Mouse (Mus musculus) MEL (cell line): ENCODE measurements at regions not wholly inside any gene's neighbourhood (a gene's known extent, or its start where the extent isn't known, plus 50 kb on each side); places are given as distances from the start of the nearest gene placed in this dataset.

ENCODE experiments used
- BHLHE40 ChIP-seq: IDR thresholded peaks from 2 replicates; pipeline ENCODE4 v1.6.1; 2012; ENCODE audit warnings: low read depth, mild to moderate bottlenecking, inconsistent platforms, low read length, improper control_type of control experiment, borderline replicate concordance
- CHD1 ChIP-seq: IDR thresholded peaks from 2 replicates; pipeline ENCODE4 v1.6.1; 2012; ENCODE audit warnings: low read depth, mild to moderate bottlenecking, inconsistent platforms, low read length, improper control_type of control experiment
- CHD2 ChIP-seq: IDR thresholded peaks from 2 replicates; pipeline ENCODE4 v1.6.1; 2011; ENCODE audit warnings: low read length, improper control_type of control experiment
- CTCF ChIP-seq, 3 experiments: IDR thresholded peaks in 2 of 3; conservative IDR thresholded peaks in 1 of 3; 2 replicates each; pipeline ENCODE4 v1.5.1; 2011 to 2012; ENCODE audit warnings: low read length in 3 of 3, low read depth in 2 of 3, mild to moderate bottlenecking in 2 of 3, improper control_type of control experiment in 1 of 3, inconsistent platforms in 1 of 3, mixed read lengths in 1 of 3, moderate library complexity in 1 of 3; ENCODE audit not compliant: control insufficient read depth in 1 of 3, insufficient read depth in 1 of 3, poor library complexity in 1 of 3, severe bottlenecking in 1 of 3
- EP300 ChIP-seq, 2 experiments: IDR thresholded peaks; 2 replicates each; pipeline ENCODE4 v1.6.1; 2011; ENCODE audit warnings: improper control_type of control experiment in 2 of 2, low read length in 2 of 2, low read depth in 1 of 2, mild to moderate bottlenecking in 1 of 2
- MAFK ChIP-seq: IDR thresholded peaks from 2 replicates; pipeline ENCODE4 v1.6.1; 2011; ENCODE audit warnings: low read depth, mild to moderate bottlenecking, low read length, improper control_type of control experiment, borderline replicate concordance
- MYB ChIP-seq: IDR thresholded peaks from 2 replicates; pipeline ENCODE4 v1.6.1; 2011; ENCODE audit warnings: mild to moderate bottlenecking, low read depth, low read length, improper control_type of control experiment
- POLR2A ChIP-seq, 2 experiments: IDR thresholded peaks; 2 replicates each; pipeline ENCODE4 v1.6.1; 2011 to 2012; ENCODE audit warnings: low read length in 2 of 2, mild to moderate bottlenecking in 2 of 2, control low read depth in 1 of 2, improper control_type of control experiment in 1 of 2, low read depth in 1 of 2, moderate library complexity in 1 of 2; ENCODE audit not compliant: control insufficient read depth in 1 of 2, insufficient read depth in 1 of 2, poor library complexity in 1 of 2
- ZC3H11A ChIP-seq: IDR thresholded peaks from 2 replicates; pipeline ENCODE4 v1.6.1; 2012; ENCODE audit warnings: low read depth, mild to moderate bottlenecking, inconsistent platforms, low read length, improper control_type of control experiment
- ZMIZ1 ChIP-seq: IDR thresholded peaks from 2 replicates; pipeline ENCODE4 v1.6.1; 2012; ENCODE audit warnings: low read depth, mild to moderate bottlenecking, inconsistent platforms, low read length, improper control_type of control experiment, moderate library complexity

DNA sequence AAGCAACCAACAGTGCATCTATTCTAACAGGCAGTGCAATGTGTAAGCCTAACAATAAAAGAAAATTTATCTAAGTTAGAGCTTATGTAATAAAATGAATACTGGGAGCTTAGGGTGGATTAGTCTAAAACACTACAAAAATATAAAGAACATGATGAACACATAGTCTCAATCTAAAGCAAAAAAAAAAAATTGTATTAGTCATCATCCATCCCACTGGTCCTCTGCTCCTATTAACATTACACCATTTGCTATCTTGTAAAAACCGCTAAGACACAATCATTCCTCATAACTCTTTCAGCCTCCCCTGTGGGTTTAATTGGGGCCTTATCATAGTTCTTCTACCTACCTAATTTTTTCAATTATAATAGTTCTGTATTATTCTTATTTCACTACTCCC lies 539.9 kb upstream of the Rag2 start:
- TF ChIP-seq EP300 (IDR thresholded peaks at IDR 0.05; ENCODE audit: low read depth in 1 of 2, low read length in 2 of 2): no peak
- TF ChIP-seq BHLHE40: no peak
- no peak for TF ChIP-seq POLR2A (IDR thresholded peaks at IDR 0.05; ENCODE audit: control insufficient read depth in 1 of 2, insufficient read depth in 1 of 2, low read depth in 1 of 2, low read length in 2 of 2, poor library complexity in 1 of 2)
- no peak for TF ChIP-seq CTCF (IDR thresholded peaks at IDR 0.05 in 2 of 3, conservative IDR thresholded peaks at IDR 0.05 in 1 of 3; ENCODE audit: control insufficient read depth in 1 of 3, insufficient read depth in 1 of 3, low read depth in 2 of 3, low read length in 3 of 3, poor library complexity in 1 of 3, severe bottlenecking in 1 of 3)
- no peak for TF ChIP-seq MAFK
- no peak for TF ChIP-seq CHD2
- TF ChIP-seq ZC3H11A: no peak
- no peak for TF ChIP-seq CHD1
- no peak for TF ChIP-seq MYB
- TF ChIP-seq ZMIZ1: no peak
